Mouse (Mus musculus) thymus, postnatal 25 days (tissue): Measurements from ENCODE around the gene Insig2.

ENCODE experiments used
- DNase-seq: peaks from one replicate; pipeline ENCODE4 v3.0.0; 2022

Gene Insig2

GRCm38 (mm10) chr1:121326591-121327343 lies 5.6 kb downstream of the Insig2 start:
- no peak for DNase-seq

GRCm38 (mm10) chr1:121323501-121323900 lies 8.9 kb downstream of the Insig2 start:
- DNase-seq, result no peak

GRCm38 (mm10) chr1:121314766-121315428 lies 17.5 kb downstream of the Insig2 start:
- no peak for DNase-seq

GRCm38 (mm10) chr1:121313181-121313580 lies 19.2 kb downstream of the Insig2 start:
- no peak for DNase-seq

GRCm38 (mm10) chr1:121312326-121312725 lies 20.1 kb downstream of the Insig2 start:
- no peak for DNase-seq

GRCm38 (mm10) chr1:121296717-121297255 lies 35.6 kb downstream of the Insig2 start:
- no peak for DNase-seq

- DNase-seq, result no peak
Observed at GRCm38 (mm10) chr1:121293571-121293970, 38.8 kb downstream of the Insig2 start.

- DNase-seq, result no peak
Observed at GRCm38 (mm10) chr1:121290841-121291240, 41.5 kb downstream of the Insig2 start.

- DNase-seq, result no peak
Observed at GRCm38 (mm10) chr1:121290340-121290739, 42.0 kb downstream of the Insig2 start.

- no peak for DNase-seq
Observed at GRCm38 (mm10) chr1:121284197-121284596, 48.2 kb downstream of the Insig2 start.

- DNase-seq, result no peak
Observed at GRCm38 (mm10) chr1:121280501-121280900, 51.9 kb downstream of the Insig2 start.

- no peak for DNase-seq
Observed at GRCm38 (mm10) chr1:121278370-121278769, 54.0 kb downstream of the Insig2 start.

- DNase-seq, result no peak
Observed at GRCm38 (mm10) chr1:121277466-121277865, 54.9 kb downstream of the Insig2 start.

- DNase-seq, result no peak
Observed at GRCm38 (mm10) chr1:121275961-121276506, 56.4 kb downstream of the Insig2 start.

- no peak for DNase-seq
Observed at GRCm38 (mm10) chr1:121260171-121260741, 72.1 kb downstream of the Insig2 start.
